Mouse (Mus musculus) urinary bladder, postnatal 36 days (tissue): Measurements from ENCODE around the gene Tmem54.

Source experiments
- DNase-seq, 2 experiments: peaks; one replicate each; pipeline ENCODE4 v3.0.0; 2022; ENCODE audit warnings: low spot score in 2 of 2, mixed read lengths in 1 of 2

Tmem54 gene

DNA sequence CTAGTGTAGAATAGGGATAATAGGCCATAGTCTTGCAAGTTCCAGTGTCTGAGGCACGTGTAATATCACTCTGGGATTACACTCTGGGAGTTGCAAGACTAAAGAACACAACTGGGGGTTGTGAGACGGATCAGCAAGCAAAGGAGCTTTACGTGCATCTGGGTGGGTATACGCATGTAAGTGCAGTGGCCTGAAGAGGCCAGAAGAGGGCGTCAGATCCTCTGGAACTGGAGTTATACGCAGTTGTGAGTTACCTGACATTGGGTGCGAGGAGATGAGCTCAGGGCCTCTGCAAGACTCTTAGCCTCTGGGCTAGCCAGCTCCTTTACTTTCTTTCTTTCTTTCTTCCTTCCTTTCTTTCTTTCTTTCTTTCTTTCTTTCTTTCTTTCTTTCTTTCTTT lies 8.3 kb upstream of the Tmem54 start:
- DNase-seq = no peak

DNA sequence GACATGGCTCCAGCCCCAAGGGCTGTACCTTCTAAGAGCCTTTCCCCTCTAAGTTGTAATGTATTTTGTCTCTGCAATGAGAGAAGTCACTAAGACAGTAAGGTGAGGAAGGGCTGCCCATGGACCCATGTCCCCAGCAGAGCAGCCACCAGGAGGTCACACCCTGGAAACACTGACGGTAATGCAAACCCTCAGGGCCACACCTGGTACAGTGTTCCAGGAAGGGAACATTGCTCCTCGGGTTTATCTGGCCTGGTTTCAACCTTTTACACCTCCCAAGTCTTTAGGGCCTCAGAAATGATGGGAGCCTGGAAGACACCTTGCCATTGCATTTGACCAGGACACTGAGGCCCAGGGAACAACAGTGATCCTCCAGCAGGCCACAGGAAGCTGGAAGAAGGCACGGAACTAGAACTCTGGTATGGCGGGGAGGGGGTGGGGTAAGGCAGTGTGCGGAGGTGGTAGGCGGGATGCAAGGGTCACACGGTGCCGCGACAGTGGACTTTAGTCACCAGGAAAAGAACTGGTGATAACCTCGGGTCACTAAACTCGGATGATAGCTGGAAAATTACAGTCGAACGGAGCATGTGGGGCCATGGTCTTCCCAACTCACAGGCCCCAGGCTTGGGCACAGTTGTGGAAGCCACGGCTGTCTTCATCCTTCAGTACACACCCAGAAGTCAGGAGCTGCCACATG lies 3.1 kb upstream of the Tmem54 start:
- no peak for DNase-seq

DNA sequence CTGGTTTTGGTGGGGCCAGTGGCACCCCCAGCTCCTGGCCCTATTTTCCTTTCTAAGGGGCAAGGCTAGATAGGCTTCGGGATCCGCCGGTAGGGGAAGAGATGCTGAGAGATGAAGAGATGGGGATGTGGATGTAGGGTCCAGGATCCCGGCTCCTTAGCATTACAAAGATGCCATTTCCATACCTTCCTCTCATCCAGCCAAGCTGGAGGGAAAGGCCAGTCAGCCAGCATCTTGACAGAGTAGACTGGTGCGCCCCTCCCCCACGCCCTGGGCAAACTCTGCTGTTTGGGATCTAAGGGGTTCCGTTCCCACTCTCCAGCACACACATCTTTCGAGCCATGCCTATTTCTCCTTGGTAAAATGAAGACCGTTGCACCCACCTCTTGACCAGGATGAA lies 725 bp downstream of the Tmem54 start:
- no peak for DNase-seq

DNA sequence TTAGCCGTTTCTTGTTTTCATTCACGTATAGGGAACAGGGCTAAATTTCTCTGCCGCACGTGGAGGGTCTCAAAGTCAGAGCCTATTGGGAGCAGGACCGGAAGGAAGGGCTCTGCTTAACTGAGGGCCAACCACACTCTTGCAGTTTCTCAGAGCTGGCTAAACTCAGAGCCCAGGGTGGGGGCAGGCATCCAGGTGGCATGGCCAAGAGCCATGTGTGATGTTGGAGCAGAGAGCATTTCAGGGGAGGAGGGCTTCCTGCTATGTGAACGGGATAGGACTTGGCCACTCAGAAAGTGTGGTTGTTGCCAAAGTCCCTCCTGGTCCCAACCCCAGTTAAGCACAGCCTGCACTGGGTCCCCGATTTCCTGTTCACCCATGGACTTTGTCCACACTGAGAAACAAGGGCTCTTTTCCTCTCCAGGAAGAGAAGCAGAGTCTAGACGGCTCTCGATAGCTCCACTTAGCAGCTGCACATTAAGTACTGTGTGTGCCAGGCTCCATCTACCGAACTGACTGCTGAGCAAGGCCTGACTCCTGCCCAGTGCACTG lies 2.1 kb downstream of the Tmem54 start:
- DNase-seq = no peak

DNA sequence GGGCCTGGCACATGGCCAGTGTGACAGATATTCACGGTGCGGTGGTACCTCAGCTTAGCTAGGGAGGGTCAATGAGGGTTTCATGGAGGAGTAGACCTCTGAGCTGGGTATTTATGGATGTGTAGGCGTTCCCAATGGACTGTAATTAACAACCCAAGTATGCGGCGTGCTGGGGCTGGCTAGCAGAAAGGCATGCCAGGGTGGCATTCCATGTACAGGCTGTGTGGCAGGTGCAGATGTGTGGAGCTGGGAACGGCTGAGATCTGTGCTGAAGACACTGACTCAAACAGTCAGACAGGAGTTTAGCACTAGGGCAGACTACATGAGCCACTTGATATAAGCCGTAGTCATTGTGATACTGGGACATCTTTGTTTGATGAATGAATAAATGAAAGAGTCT lies 3.3 kb downstream of the Tmem54 start:
- no peak for DNase-seq

DNA sequence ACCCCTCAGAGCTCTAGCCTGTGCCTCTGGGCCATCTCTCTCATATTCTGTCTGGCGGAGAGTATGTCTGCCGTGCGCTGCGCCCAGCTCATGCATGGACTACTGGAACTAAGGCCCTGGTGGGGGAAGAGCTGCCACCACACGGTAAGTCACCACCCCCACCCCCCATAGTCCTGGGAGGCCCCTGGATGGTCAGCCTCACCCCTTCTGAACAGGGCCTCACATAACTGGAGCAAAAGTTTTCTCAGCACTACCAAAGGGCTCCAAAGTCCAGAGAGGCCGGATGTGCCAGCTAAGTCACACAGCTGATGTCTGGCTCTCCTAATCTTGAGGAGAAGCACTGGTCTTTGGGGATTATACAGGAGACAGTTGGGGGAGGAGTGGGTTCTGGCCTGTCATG lies 5.5 kb downstream of the Tmem54 start:
- no peak for DNase-seq

DNA sequence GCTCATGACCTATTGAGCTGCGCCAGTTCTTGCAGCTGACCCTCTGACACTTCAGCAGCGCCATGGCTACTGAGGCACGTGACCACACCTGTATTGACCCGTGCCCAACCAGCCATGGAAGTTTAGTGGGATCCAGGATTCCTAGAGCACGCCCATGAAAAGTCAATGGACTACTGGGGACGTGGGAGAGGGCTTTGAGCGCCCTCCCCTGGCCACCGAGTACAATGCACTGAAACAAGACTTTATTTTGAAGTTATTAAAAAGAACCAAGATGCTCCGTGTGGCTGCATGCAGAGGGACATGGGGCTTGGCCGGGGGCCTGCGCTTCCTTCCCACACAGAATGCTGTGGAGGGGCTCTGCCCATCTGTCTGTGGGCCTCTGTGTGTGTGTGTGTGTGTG lies 6.0 kb downstream of the Tmem54 start:
- no peak for DNase-seq

DNA sequence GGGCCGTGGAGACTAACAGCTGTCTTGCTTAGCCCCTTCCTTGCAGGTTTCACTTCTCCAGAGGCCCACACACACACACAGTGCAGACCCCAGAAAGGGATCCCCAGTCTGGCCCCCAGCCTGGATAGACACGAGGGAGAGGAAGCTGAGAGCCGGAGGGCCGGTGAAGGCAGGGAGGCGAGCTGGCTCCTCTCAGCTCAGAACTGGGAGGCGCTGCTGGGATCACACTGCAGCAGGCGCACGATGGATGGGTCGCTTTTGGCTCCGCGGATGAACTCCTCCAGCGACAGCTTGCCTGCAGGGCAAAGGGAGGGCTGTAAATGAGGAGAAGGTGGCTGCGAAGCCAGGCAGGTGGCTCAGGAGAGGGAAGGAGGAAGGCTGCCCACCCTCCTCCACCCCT lies 6.9 kb downstream of the Tmem54 start:
- no peak for DNase-seq

DNA sequence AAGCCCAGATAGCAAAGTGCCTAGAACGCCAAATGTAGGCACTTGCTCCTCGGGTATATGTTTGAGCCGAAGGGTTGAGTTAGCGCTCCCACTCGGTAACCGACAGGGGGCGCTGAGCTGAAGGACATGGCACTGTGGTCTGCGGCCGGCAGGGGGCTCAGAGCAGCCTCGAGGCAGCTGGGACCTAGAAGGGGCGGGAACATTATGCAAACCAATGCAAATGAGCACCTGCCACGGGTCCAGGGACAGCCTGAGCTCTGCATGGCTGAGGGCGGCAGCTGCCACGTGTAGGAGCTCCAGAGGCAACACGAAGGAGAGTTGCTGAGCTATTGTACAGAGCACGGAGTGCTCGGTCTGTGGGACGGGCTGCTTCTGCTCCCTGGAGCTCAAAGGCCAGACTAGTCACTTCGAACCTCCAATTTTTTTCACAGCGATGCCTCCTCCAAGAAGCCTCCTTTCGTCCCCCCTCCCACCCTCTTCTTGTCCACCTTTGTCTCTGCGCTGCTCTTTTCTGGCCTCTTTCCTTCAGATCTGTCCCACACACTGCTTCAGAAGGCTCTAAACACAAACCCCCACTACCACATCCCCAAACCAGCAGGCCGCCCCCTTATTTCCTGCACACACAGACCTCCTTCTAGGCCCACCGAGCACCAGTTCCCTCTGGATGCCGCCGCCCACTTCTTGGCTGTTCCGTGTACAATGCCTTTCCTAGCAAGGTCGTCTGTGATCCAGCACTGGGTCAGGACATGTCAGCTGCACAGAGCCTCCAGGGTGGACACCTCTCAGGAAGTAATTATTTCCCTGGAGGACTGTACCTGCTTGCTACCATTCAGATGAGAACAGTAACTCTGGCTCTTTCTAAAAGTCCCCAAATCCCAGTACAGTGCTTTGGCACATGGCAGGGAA lies 8.0 kb downstream of the Tmem54 start:
- DNase-seq = peak in 1 of 2 experiments; percentile 30

DNA sequence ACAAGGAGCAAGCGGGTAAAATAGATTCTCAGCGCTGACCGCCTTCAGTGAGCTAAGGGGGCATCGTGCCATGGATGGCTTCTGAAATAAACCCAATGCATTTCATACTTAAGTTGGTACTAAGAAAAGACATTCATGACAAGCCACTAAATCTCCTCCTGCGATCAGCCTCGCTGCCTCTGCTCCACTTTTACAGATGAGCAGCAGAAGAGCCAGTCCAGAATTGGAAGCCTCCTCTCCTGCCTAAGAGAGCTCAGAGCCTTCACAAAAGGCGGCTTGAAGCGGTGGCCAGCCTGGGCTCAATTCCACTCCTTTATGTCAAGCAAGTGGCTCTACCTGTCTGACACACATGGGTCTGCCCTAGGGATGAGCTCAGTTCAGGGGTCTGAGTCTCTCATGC lies 11.4 kb downstream of the Tmem54 start:
- no peak for DNase-seq

DNA sequence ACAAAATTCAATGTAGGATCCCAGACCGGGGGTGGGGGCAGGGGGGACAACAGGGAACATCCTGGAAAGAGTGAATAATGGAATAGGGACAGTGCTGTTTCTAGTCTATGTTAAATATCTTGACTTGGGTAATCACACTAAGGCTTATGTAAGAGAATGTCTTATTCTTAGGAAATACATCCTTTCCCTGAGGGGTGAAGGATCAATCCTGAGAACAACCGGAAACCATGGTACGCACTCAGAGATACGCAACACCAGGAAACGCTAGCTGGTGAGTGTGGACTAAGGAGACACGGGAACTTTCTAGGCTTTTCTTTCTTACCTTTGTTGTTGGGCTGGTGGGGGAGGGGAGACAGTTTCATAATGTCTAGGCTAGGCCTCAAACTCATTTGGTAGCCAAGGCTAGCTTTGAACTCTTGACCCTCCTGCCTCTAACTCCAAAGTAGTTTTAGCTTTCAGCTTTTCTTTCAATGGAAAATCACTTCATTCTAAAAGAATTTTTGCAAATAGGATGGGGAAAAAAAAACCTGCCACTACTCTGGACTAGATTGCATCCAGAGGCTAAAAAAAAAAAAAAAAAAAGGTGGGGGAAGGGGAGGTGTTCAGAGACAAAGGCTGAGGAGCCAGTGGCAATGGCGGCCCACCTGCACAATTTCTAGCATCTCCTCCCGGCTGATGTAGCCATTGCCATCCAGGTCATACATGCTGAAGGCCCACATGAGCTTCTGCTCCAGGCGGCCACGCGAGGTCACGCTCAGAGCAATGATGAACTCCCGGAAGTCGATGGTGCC lies 12.6 kb downstream of the Tmem54 start:
- no peak for DNase-seq

DNA sequence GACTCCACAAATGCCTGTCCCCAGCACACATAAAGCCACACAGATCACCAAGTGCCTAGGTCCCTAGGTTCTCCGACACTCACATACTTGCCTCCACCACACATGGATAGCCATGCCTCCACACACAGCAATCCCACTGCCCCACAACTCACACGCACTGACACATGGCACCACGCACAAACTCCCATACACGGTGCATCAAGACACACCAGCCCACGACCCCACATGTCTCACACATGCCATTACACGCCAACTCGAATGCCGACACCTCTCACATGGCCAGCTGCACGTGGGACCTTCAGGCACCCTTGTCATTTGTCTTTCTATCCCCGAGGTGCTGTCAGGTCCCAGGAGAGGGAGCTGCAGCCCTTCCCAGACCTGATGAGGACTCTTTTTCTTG lies 14.4 kb downstream of the Tmem54 start:
- DNase-seq = no peak

DNA sequence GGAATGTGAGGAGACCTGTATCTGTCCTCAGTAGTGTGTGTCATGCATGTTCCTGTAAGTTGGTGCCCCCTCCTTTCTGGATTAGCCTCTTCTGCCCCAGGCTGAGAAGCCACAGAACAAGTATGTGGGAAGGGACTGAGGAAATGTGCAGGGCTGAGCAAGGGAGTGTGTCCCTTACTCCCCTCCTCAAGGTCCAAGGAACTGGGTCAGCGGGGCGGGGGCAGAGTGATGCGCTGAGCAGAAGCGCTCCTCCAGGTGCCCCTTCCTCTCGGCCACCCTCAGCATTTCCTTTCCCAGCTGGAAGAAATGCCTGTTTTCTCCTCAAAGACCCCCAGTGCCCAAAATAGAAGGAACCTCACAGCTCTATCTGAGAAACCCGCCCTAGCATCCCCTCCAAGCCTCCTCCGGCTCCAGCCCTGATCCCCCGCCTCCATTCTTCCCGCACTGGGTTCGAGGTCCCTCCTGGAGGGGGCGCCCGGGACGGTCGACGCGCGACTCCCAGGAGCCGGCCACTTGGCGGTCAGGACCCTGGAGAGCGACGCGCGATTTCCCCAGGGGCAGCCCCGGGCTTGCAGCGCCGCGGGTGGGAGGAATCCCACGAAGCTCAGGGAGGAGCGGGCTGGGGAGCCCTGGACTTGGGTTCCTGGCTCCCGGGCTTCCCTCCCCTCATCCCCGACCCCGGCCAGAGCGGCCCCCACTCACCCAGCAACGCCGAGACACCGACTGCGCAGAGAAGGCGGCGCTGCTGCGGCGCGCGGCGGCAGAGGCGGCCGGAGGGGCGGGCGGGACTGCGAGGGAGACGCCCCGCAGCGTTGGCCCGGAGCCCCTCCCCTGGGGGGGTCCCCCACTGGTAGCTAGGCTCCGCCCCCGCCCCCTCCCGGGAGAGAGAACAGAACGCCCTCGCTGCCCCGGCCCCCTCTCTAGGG lies 15.4 kb downstream of the Tmem54 start:
- peak; percentile 46 to 60 for DNase-seq

DNA sequence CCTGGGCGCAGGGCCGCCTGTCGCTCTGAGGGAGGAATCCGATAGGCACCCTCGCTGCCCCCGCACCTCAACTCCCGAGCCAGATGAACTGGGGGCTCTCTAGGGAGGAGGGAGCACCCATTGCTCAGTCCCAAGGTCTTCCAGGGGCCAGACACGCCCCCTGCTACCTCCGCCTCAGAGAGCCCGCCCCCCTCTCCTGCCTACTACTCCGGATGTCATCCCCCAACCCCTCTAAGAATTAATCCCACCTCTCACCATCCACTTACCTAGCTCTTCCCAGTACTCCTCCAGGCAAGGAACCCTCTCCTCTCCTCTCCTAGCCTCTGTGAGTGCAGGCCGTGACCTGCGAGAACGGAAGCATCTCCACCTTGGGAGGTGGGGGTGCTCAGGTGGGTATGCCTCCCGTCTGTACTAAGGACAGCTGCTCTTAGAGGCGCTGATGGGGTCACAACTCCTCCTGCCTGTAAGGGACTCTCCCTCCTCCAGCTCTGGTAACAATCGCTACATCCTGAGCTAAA lies 16.3 kb downstream of the Tmem54 start, which contains the start of gene Hpca:
Gene Hpca (minus strand): TSS at position 468 of the 518 bp plus-strand sequence.
- DNase-seq = no peak

DNA sequence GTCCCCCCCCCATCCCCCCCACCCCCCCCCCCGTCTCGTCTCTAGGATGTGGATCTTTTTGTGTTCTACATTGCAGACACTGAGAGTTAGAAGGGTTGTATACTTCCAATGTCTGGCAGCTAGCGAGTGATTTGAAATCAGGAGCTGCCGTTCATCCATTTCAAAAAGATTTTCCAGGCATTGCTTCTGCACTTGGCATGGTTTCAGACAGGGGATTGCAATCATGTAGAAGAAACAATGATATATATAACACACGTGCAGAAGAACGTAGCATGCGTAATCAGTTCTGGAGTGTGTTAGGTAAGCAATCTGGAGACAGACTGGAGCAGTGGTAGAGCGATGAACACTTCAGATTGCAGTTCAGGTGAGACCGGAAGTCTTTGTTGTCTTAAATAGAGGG lies 16.8 kb downstream of the Tmem54 start:
- no peak for DNase-seq

DNA sequence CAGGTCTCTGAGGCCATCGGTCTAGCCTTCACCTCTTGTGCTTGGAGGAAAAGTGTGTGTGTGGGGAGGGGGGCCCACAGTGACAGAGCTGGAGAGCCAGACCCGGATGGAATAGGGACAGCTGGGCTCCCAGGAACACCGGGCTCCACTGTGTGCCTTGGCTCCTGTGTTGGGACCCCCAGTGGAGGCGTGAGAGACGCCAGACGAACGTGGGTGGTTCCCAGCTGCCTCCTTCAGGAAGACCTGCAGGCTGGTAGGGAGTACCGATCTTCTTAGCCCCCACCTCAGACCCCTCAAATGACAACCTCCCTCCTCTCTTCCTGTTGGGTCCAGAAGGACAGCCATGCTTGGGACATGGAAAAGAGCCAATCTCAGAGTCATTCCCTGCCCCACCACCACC lies 17.4 kb downstream of the Tmem54 start:
- no peak for DNase-seq

DNA sequence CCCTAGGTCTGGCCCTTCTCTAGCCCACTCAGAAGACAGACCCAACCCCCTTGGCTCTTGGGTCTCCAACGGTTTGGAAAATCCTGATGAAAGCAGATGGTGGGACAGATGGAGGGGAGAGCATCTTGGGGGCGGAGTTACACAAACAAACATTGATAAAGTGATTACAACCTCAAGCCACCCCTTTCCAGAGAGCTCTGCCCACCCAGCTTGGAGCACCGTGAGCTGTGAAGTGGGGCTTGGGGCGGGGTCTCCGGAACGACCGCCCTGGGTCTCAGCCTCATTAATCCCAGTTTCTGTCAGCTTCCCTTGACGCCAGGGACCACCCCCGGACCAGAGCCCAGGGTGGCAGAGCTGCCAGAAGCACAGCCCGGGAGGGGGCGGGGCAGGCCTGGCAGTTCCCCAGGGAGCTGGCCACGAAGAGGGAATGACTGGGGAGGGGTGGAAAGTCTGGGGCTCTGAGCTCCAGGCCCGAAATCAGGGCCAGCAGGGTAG lies 19.4 kb downstream of the Tmem54 start:
- DNase-seq = no peak

DNA sequence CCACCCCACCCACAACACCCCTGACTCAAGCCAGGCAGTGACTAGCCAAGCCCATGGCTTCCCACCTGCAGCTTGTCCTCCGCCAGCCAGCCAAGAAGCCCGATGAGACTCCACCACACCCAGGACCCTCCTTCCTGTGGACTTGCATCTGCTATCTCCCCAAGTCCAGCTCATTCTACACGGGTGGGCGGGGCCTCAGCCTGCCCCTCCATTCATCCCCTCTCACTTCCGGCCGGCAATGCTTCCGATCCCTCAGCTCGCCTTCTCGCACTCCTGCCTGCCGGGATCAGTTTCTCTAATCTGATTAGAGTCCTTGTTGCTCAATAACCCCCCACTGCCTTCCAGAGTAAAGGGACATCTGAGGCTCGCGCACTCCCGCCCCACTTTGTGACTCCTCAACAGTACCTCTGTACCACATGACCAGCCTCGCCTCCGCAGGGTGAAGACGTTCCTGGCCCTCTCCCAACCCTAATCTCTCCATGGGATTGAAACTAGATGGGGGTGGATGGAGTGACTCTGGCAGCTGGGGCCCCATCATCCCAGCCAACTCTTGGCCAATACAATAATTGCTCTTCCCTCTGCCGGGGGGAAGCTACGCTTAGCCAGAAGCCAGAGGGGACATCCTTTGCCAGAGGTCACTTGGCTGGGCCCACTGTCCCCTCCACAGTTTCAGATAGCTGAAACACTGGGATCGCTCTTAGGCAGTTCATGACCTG lies 20.5 kb downstream of the Tmem54 start:
- peak in 1 of 2 experiments; percentile 61 for DNase-seq

DNA sequence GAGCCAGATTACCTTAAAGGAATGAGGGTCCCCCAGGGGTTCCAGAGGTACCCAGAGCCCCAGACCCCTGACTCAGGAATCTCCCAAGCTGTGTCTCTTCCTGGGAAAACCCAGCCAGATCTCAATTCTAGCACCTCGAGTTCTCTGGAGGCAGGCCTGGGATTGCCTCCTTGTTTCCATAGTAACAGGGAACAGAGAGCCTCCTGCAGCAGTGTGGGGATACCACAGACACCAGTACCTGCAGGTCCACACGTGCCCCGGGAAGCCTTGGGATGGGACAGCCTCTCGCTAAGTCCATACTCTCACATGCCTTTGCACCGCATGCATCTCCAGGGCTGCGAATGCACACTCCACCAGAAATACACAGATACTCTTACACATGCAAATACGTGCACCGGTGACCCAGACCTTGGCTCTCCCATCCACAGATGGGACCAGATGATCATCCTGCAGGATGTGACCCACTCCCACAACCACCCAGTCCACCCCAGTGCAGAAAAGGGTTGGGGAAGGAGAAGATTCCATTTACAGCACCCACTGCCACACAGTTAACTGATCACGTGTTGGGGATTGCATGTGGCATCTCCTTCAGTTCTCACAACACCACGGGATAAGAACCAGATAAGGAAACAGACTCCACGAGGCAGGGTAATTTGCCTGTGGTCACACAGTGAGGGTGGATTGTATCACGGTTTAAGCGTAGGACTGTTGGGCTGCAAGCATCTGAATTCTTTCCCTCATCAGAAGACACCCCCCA lies 23.4 kb downstream of the Tmem54 start:
- DNase-seq = no peak
